Mouse (Mus musculus): ENCODE data around the gene Slc35e2. TPM values are rescaled to one million over a fixed set of nuclear protein-coding genes. Genes with fewer than 3 reads are reported as not detected.
"Not testable (repeated sequence)": the region's sequence is repeated elsewhere in the genome, so short reads cannot be mapped to it uniquely, and the experiment has no call there.

Gene Slc35e2
- total and polyA plus RNA-seq, 3 experiments: 2.3 to 34.4 (median 23.3) TPM

DNA sequence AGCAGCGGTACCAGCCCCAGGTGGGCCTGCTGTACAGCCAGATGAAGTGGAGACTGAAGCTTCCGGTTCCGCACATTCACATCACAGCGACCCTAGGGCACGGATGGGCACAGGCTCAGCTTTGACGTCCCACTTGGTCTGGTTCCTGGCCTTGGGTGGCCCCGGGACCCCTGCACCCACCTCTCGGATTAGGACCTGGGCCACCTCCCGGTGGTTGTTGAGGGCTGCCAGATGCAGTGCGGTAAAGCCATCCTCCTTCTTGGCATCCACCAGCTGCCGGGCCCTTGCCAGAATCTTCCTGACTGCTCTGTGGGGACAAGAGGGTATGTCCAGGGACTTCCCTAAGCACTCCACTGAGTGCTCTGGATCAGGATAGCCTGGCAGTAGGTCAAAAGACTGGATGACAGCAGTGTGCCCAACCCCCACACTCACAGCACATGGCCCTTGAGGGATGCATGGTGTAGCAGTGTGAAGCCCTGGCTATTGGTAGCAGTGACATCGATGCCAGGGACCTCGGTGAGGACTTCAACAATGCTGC is 55.1 kb downstream of the Slc35e2 start:
- no peak for ATAC-seq (ENCODE audit: extremely low read depth, insufficient number of reproducible peaks, low FRiP score, poor library complexity, severe bottlenecking)
- H3K27me3 ChIP-seq (ENCODE audit: insufficient read depth, low read length): peaks cover 8% of the 10 kb centered on the region; the same call in 1 of the 2 replicates
- H3K4me1 ChIP-seq (ENCODE audit: insufficient read depth, low read depth, low read length): peaks cover 8% of the 10 kb centered on the region
- peaks cover 19% of the 10 kb centered on the region for H3K9me3 ChIP-seq (replicated peaks)
- no peak for TF ChIP-seq GATA1 (IDR thresholded peaks at IDR 0.05; ENCODE audit: borderline replicate concordance, low read length)
- no peak for TF ChIP-seq TAL1 (conservative IDR thresholded peaks at IDR 0.05; ENCODE audit: low read depth, low read length)
- no peak for TF ChIP-seq CTCF (IDR thresholded peaks at IDR 0.05; ENCODE audit: low read depth, low read length)
- no peak for TF ChIP-seq GATA2 (IDR thresholded peaks at IDR 0.05; ENCODE audit: borderline replicate concordance, low read depth, low read length)
- no peak for TF ChIP-seq POLR2AphosphoS5 (IDR thresholded peaks at IDR 0.05; ENCODE audit: insufficient replicate concordance, low read depth, low read length)
- no peak overlapping the region for H3K4me3 ChIP-seq (ENCODE audit: low read depth, low read length)
- peaks cover 88% of the 10 kb centered on the region for H3K36me3 ChIP-seq (replicated peaks)
- no peak for DNase-seq (ENCODE audit: low spot score)

DNA sequence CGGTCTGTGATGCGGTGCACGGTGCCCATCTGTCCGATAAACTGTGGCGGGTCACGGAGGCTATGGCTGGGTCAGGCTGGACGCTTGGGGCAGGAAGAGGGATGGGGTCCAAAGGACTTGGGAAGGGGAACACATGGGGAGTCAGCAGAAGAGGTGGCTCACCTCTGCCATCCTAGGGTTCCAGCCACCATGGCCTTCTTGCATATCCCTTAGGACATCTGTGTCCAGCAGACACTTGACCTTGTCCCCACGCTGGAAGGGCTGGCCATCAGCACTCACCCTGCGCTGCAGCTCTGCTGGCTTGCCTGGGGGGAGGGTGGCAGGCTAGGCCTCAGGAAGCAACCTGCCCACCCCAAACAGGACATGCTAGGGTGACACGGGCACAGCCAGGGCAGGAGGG is 57.7 kb downstream of the Slc35e2 start:
- DNase-seq (ENCODE audit: low spot score) (no peak), ATAC-seq (ENCODE audit: extremely low read depth, insufficient number of reproducible peaks, low FRiP score, poor library complexity, severe bottlenecking) (no peak)
- peaks cover 86% of the 10 kb centered on the region for H3K36me3 ChIP-seq (replicated peaks)
- H3K9me3 ChIP-seq (replicated peaks): peaks cover 6% of the 10 kb centered on the region
- no peak overlapping the region for H3K4me3 ChIP-seq (ENCODE audit: low read depth, low read length)
- no peaks in the 10 kb centered on the region; the same call in 1 of the 2 replicates for H3K27me3 ChIP-seq (ENCODE audit: insufficient read depth, low read length)
- no peak for TF ChIP-seq GATA2 (IDR thresholded peaks at IDR 0.05; ENCODE audit: borderline replicate concordance, low read depth, low read length)
- TF ChIP-seq CTCF (IDR thresholded peaks at IDR 0.05; ENCODE audit: low read depth, low read length): no peak
- no peak for TF ChIP-seq TAL1 (conservative IDR thresholded peaks at IDR 0.05; ENCODE audit: low read depth, low read length)
- TF ChIP-seq POLR2AphosphoS5 (IDR thresholded peaks at IDR 0.05; ENCODE audit: insufficient replicate concordance, low read depth, low read length): no peak
- no peak for TF ChIP-seq GATA1 (IDR thresholded peaks at IDR 0.05; ENCODE audit: borderline replicate concordance, low read length)
- peaks cover 6% of the 10 kb centered on the region for H3K4me1 ChIP-seq (ENCODE audit: insufficient read depth, low read depth, low read length)

DNA sequence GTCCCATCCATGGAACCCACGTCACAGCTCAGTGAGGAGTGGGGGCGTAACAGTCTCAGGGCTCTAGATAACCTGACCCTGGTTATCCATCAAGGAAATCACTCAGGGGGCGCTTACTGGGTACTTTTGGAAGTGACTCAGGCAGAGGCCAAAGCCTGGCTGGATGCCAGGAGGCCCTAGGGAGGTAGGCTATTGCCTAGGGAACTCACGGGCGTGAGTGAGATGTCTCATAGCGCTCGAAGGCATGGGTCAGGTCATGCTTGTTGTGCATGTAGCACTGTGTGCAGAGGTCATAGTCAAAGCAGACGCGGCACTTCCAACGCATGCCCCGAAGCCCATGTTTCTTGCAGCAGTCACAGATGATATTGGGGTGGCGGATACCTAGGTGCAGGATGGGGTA is 59.4 kb downstream of the Slc35e2 start:
- TF ChIP-seq TAL1 (conservative IDR thresholded peaks at IDR 0.05; ENCODE audit: low read depth, low read length) (no peak), CTCF (IDR thresholded peaks at IDR 0.05; ENCODE audit: low read depth, low read length) (no peak), POLR2AphosphoS5 (IDR thresholded peaks at IDR 0.05; ENCODE audit: insufficient replicate concordance, low read depth, low read length) (no peak)
- no peak for DNase-seq (ENCODE audit: low spot score)
- Histone ChIP-seq H3K4me3 (ENCODE audit: low read depth, low read length) (0 out of 2 replicates have a peak overlapping the region, but pooled peaks have one; percentile 3), H3K9me3 (replicated peaks) (no peaks in the 10 kb centered on the region), H3K4me1 (ENCODE audit: insufficient read depth, low read depth, low read length) (no peaks in the 10 kb centered on the region; the same call in 1 of the 2 replicates), H3K27me3 (ENCODE audit: insufficient read depth, low read length) (no peaks in the 10 kb centered on the region; the same call in 1 of the 2 replicates), H3K36me3 (replicated peaks) (peaks cover 87% of the 10 kb centered on the region)
- ATAC-seq (ENCODE audit: extremely low read depth, insufficient number of reproducible peaks, low FRiP score, poor library complexity, severe bottlenecking): no peak

DNA sequence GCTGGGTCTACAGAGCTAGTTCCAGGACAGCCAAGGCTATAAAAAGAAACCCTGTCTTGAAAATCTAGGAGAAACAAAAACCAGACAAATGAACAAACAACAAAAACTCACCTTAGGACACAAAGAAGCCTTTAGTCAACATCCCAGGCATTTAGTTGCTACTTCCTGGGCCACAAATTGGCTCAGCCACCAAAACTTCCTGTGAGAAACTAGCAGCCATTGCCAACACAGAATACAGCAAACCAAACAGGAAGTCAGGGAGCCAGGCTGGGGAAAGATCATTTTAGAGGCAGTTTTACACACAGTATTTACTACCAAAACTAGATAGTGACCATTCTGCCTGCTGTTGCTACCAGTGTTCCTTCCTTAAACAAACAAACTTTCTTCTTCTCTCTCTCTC is 65.7 kb downstream of the Slc35e2 start:
- TF ChIP-seq GATA1 (IDR thresholded peaks at IDR 0.05; ENCODE audit: borderline replicate concordance, low read length) (no peak), GATA2 (IDR thresholded peaks at IDR 0.05; ENCODE audit: borderline replicate concordance, low read depth, low read length) (no peak), CTCF (IDR thresholded peaks at IDR 0.05; ENCODE audit: low read depth, low read length) (no peak), POLR2AphosphoS5 (IDR thresholded peaks at IDR 0.05; ENCODE audit: insufficient replicate concordance, low read depth, low read length) (no peak), TAL1 (conservative IDR thresholded peaks at IDR 0.05; ENCODE audit: low read depth, low read length) (no peak)
- Histone ChIP-seq H3K36me3 (replicated peaks) (peaks cover 38% of the 10 kb centered on the region), H3K27me3 (ENCODE audit: insufficient read depth, low read length) (0 out of 2 replicates have a peak, but pooled peaks cover under 1% of the 10 kb centered on the region), H3K9me3 (replicated peaks) (no peaks in the 10 kb centered on the region), H3K4me3 (ENCODE audit: low read depth, low read length) (no peak overlapping the region), H3K4me1 (ENCODE audit: insufficient read depth, low read depth, low read length) (peaks cover 21% of the 10 kb centered on the region)
- ATAC-seq (ENCODE audit: extremely low read depth, insufficient number of reproducible peaks, low FRiP score, poor library complexity, severe bottlenecking) (no peak), DNase-seq (ENCODE audit: low spot score) (no peak)

DNA sequence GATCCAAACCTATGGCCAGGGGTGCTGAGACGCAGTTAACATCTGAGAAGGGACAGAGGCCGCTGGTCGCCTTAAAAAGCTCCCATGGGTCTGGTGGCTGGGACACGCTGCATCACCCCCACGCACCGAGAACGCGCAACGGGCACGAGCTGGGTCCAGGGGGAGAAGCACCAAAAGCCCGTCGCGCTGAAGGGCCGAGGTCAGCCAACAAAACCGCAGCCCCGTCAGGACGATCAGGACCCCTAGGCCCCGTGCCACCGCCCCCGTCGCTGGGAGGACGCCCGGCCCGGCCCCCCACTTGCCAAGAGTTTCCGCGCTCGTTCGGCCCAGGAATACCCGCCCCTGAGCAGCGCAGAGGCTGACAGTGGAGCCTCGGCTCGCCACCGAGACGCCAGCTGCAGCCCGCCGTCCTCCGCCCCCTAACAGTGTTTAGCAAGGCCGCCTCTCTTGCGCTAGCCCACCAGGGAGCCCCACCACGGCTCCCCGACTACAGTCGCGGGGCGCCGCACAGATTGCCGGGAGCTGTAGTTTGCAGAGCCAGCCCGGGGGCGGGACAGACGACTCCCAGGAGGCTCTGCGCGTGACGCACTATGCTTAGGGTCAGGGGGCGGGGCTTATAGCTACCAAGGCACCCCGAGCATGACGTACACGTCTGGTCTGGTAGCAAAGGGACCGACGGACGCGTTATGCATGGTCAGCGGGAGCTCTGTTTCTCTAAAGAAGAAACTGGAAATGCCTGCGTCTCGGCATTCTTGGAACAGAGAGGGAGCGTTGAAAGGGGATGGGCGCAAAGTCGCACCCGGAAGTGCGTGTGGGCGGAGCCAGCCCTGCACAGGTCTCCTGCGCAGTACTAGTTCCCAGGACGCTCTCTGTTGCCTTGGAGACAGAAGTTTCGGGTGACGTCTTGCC is 67.7 kb downstream of the Slc35e2 start, which contains the start of gene Mib2:
Gene Mib2 (minus strand): TSS at position 510 of the 909 bp plus-strand sequence.
- Histone ChIP-seq H3K27me3 (ENCODE audit: insufficient read depth, low read length) (0 out of 2 replicates have a peak, but pooled peaks cover 2% of the 10 kb centered on the region), H3K4me3 (ENCODE audit: low read depth, low read length) (peak within 1 kb of the TSS; percentile 92), H3K9me3 (replicated peaks) (no peaks in the 10 kb centered on the region), H3K4me1 (ENCODE audit: insufficient read depth, low read depth, low read length) (peaks cover 23% of the 10 kb centered on the region), H3K36me3 (replicated peaks) (peaks cover 22% of the 10 kb centered on the region)
- TF ChIP-seq POLR2AphosphoS5 (IDR thresholded peaks at IDR 0.05; ENCODE audit: insufficient replicate concordance, low read depth, low read length): no peak
- no peak for TF ChIP-seq TAL1 (conservative IDR thresholded peaks at IDR 0.05; ENCODE audit: low read depth, low read length)
- TF ChIP-seq GATA1 (IDR thresholded peaks at IDR 0.05; ENCODE audit: borderline replicate concordance, low read length): no peak
- DNase-seq (ENCODE audit: low spot score) (peak; percentile 93), ATAC-seq (ENCODE audit: extremely low read depth, insufficient number of reproducible peaks, low FRiP score, poor library complexity, severe bottlenecking) (peak; percentile 99)

DNA sequence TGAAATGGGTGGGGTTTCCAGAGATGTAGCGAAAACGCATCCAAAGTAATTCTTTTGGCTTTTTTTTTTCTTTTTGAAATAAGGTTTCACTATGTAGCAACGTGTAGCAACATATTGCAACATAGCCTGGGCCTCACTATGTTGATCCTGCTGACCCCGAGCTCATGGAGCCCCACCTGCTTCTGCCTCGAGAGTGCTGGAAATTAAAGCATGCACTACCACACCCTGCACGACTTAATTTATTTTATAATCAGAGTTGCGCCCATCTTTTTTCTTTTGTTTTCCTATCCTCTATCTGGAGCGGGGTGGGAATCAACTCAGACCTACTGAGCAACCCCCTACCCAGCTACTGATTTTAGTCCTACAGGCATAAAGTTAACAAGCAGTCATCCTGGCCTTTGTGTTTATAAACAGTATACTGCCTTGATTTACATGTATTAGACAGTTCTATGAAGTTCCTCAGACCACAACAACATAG is 68.4 kb downstream of the Slc35e2 start:
- Histone ChIP-seq H3K4me1 (ENCODE audit: insufficient read depth, low read depth, low read length) (peaks cover 23% of the 10 kb centered on the region), H3K36me3 (replicated peaks) (peaks cover 16% of the 10 kb centered on the region), H3K9me3 (replicated peaks) (no peaks in the 10 kb centered on the region), H3K27me3 (ENCODE audit: insufficient read depth, low read length) (0 out of 2 replicates have a peak, but pooled peaks cover 2% of the 10 kb centered on the region), H3K4me3 (ENCODE audit: low read depth, low read length) (peak overlapping the region; percentile 92)
- no peak for DNase-seq (ENCODE audit: low spot score)
- no peak for TF ChIP-seq GATA1 (IDR thresholded peaks at IDR 0.05; ENCODE audit: borderline replicate concordance, low read length)
- no peak for TF ChIP-seq TAL1 (conservative IDR thresholded peaks at IDR 0.05; ENCODE audit: low read depth, low read length)
- 0 out of 2 replicates have a peak, but pooled peaks have one; percentile 1 for ATAC-seq (ENCODE audit: extremely low read depth, insufficient number of reproducible peaks, low FRiP score, poor library complexity, severe bottlenecking)

DNA sequence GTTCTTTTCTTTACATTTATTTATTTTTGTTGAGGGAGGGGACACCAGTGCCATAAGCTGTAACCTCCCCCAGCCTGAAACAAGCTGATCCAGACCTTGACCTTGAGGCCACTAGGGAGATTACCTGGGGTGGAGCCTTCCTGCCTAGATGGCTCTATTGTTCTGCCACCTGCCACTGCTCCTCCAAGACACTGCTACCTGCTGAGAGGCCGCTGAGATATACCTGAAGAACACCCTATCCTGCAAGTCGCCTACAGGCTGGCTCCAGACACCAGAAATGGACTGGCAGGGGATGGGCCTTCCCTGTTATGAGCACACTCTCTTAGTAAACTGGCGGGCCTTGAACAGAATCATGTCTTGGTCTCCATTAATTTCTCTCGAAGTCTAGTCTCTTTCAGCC is 69.0 kb downstream of the Slc35e2 start:
- H3K4me1 ChIP-seq (ENCODE audit: insufficient read depth, low read depth, low read length): peaks cover 23% of the 10 kb centered on the region
- H3K9me3 ChIP-seq (replicated peaks); ATAC-seq (ENCODE audit: extremely low read depth, insufficient number of reproducible peaks, low FRiP score, poor library complexity, severe bottlenecking); H3K4me3 ChIP-seq (ENCODE audit: low read depth, low read length); H3K27me3 ChIP-seq (ENCODE audit: insufficient read depth, low read length); DNase-seq (ENCODE audit: low spot score); H3K36me3 ChIP-seq (replicated peaks): not testable (repeated sequence)

All from G1E (cell line).